Mouse (Mus musculus): ENCODE results near the gene Rac3.
"Not testable (repeated sequence)": the region's sequence is repeated elsewhere in the genome, so short reads cannot be mapped to it uniquely, and the experiment has no call there.

Rac3 gene

GRCm38 (mm10) chr11:120721124-120722066 is at the start of gene Rac3:
Gene Rac3 (plus strand): TSS chr11:120721470.
- CTCF ChIA-PET, result interaction anchor here (0.7 to 2.1 kb wide), 6 partner anchors 28 to 235 kb away, joined by 3 to 8 read pairs (median 6); no protein-coding TSS in a partner anchor

GRCm38 (mm10) chr11:120672687-120673593 is 48.3 kb upstream of the Rac3 start, which contains the start of gene Aspscr1:
Gene Aspscr1 (plus strand): TSS chr11:120672973.
- CTCF ChIA-PET, result interaction anchor here (1.1 kb wide), 1 partner anchor 49 kb away, joined by 3 read pairs; no protein-coding TSS in a partner anchor

- CTCF ChIA-PET, result no interaction called here
Observed at GRCm38 (mm10) chr11:120673594-120674122, 47.6 kb upstream of the Rac3 start.

- CTCF ChIA-PET, result not testable (repeated sequence)
Observed at GRCm38 (mm10) chr11:120675875-120676274, 45.4 kb upstream of the Rac3 start.

GRCm38 (mm10) chr11:120676951-120677350 is 44.3 kb upstream of the Rac3 start:
- CTCF ChIA-PET, result no interaction called here

- CTCF ChIA-PET, result no interaction called here
Observed at GRCm38 (mm10) chr11:120679909-120680308, 41.4 kb upstream of the Rac3 start.

- CTCF ChIA-PET, result no interaction called here
Observed at GRCm38 (mm10) chr11:120682683-120683082, 38.6 kb upstream of the Rac3 start.

- CTCF ChIA-PET, result no interaction called here
Observed at GRCm38 (mm10) chr11:120683536-120683935, 37.7 kb upstream of the Rac3 start.

GRCm38 (mm10) chr11:120684086-120684485 is 37.2 kb upstream of the Rac3 start:
- CTCF ChIA-PET, result no interaction called here

GRCm38 (mm10) chr11:120684660-120685059 is 36.6 kb upstream of the Rac3 start:
- CTCF ChIA-PET, result no interaction called here

- CTCF ChIA-PET, result no interaction called here
Observed at GRCm38 (mm10) chr11:120686650-120687272, 34.5 kb upstream of the Rac3 start.

- CTCF ChIA-PET, result no interaction called here
Observed at GRCm38 (mm10) chr11:120689365-120689764, 31.9 kb upstream of the Rac3 start.

- CTCF ChIA-PET, result no interaction called here
Observed at GRCm38 (mm10) chr11:120692471-120693011, 28.7 kb upstream of the Rac3 start.

- CTCF ChIA-PET, result no interaction called here
Observed at GRCm38 (mm10) chr11:120693461-120693860, 27.8 kb upstream of the Rac3 start.

- CTCF ChIA-PET, result no interaction called here
Observed at GRCm38 (mm10) chr11:120695184-120695583, 26.1 kb upstream of the Rac3 start.

GRCm38 (mm10) chr11:120695641-120696040 is 25.6 kb upstream of the Rac3 start:
- CTCF ChIA-PET, result no interaction called here

- CTCF ChIA-PET, result no interaction called here
Observed at GRCm38 (mm10) chr11:120696568-120696967, 24.7 kb upstream of the Rac3 start.

GRCm38 (mm10) chr11:120697741-120698140 is 23.5 kb upstream of the Rac3 start:
- CTCF ChIA-PET, result no interaction called here

- CTCF ChIA-PET, result no interaction called here
Observed at GRCm38 (mm10) chr11:120703696-120704454, 17.4 kb upstream of the Rac3 start.

- CTCF ChIA-PET, result no interaction called here
Observed at GRCm38 (mm10) chr11:120704486-120705325, 16.6 kb upstream of the Rac3 start.
